Mouse (Mus musculus) c-Kit-positive CD71-positive TER-119-negative erythroid progenitor cells, embryonic 14.5 days (primary cell): ENCODE data around the gene Ano2.

Experiments
- DNase-seq: peaks from one replicate; pipeline ENCODE4 v3.0.0-alpha.2; 2013; ENCODE audit warnings: low read depth

Ano2 gene

GRCm38 (mm10) chr6:125743203-125744100, 53.2 kb downstream of the Ano2 start:
- no peak for DNase-seq

GRCm38 (mm10) chr6:125747322-125747930, 57.2 kb downstream of the Ano2 start:
- no peak for DNase-seq

DNA sequence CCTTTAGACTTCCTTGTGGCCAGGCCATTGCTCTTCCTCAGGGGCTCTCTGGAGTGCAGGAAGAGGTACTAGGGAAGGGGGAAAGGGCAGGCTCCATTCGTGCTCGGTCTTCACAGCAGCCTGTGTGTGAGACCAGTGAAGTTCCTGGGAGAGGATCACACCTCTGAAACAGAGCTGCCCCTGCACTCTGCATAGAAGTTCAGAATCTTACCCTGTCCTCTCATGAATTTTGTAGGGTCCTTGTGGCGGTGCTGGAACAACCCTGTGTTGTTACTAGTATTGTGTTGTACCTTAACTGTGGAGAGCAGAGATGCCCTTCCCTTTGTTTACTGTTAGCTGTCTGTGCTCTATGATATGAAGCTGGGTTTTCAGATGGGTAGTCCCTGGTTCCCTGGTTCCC, 58.4 kb downstream of the Ano2 start:
- no peak for DNase-seq

- DNase-seq, result no peak
These were observed 72.8 kb downstream of the Ano2 start for GRCm38 (mm10) chr6:125762851-125763519.

DNA sequence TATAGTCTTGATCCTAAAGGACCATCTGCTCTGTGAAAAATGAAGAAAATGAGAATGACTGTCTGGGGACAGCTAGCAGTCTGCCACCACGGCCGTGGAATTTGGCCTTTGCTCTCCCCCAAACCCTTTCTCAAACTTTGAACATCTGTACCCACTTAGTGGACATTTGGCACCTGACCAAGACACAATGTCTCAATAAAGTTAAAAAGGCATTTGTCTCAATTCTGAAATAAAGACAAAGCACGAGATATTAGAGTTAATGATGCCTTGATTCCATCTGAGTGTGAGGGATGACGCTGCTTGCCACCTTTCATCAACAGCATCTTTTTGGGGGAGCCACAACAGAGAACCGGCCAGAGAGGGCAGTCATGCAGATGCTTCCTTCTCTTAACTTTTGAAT, 83.0 kb downstream of the Ano2 start:
- no peak for DNase-seq

DNA sequence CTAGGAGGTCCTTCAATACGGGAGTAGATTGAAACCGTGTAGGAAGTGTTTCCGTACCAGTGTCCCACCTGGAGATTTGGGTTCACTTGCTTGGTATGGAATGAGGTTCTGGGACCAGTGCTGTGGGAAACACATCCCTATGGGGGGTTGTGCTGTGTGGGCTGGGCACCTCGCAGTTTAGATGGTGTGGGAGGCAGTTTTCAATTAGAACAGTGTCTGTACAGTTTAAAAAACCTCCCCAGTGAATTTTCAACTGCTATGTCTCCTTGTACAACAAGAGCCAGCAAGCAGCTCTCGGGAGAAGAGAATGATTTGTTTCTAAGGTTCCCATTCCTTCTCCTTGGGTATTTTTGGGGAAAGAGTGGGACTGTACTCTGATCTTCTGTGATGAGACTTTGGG, 86.1 kb downstream of the Ano2 start:
- no peak for DNase-seq

GRCm38 (mm10) chr6:125802954-125803353, 112.7 kb downstream of the Ano2 start:
- DNase-seq, result no peak

- no peak for DNase-seq
These were observed 113.3 kb downstream of the Ano2 start for GRCm38 (mm10) chr6:125803364-125804011.

- DNase-seq, result no peak
These were observed 118.9 kb downstream of the Ano2 start for GRCm38 (mm10) chr6:125808996-125809649.

- DNase-seq, result no peak
These were observed 121.2 kb downstream of the Ano2 start for GRCm38 (mm10) chr6:125811395-125811794.

DNA sequence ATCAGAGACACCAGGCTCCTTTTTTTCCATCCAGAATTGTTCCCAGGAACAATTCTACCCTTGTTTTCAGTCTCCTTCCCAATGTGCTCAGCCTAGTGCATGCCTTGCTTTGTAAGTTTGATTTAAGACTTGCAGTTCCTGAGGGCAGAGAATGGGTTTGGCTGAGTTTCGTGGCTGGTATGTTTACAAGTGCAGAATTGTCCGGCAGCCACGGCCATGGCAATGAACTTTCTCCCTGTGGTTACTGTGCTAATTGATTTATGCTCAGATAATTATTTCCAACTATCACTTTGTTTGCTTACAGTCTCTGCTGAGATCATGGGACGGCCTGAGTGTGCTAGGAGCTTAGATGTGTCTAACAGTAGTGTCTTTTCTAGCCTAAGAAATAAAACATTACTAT, 147.9 kb downstream of the Ano2 start:
- no peak for DNase-seq

GRCm38 (mm10) chr6:125841284-125841683, 151.1 kb downstream of the Ano2 start:
- no peak for DNase-seq

DNA sequence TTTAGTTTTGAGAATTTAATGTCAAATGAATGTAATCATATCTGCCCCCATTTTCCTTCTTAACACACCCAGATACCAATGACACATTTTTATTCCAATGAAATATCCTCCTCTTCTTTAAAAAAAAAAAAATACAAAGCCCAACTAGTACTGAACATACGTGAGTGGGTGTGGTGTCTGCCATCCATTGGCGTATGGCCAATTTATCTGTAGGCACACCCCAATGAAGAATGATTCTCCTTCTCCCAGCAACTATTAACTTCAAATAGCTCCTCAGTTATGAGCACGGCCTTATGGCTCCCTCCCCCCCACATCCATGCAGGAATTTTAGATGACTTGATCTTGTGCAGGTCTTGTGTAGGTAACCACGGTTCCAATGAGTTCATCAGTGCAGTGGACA, 161.0 kb downstream of the Ano2 start:
- DNase-seq, result no peak

DNA sequence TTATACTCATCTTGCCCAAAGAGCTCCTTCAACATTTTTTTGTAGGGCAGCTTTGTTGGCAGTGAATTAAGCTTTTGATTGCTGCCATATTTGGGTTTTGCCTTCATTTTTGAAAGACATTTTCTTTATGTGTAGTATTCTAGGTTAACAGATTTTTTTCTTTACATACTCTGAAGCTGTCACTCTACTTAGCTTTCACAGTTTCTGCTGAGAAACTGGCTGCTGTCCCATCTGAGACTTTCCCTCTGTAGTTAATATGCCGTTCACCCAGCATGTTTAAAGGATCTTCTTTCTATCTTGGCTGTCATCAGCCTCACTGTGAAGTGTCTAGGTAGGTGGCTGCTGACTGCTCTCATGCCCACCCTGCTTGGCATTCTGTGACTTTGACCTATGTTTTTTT, 168.1 kb downstream of the Ano2 start:
- no peak for DNase-seq

- DNase-seq, result no peak
These were observed 178.3 kb downstream of the Ano2 start for GRCm38 (mm10) chr6:125868516-125868915.

DNA sequence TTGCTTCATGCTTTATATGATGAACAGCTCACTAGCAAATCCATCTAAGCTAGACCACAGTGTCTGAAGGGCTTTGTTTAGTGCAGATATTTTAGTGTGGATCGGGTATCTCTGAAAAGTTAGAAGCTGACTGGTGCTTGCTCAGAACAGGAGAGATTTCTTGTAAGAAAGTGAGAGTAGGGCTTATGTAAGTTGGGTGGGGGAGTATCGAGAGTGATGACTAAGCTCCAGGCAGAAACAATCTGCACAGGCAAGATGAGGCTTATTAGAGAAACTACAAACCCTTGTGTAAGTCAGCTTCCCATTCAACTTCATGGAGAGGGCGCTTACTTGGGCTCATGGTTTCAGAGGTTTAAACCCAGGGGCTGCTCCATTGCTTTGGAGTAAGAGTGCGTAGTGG, 181.3 kb downstream of the Ano2 start:
- no peak for DNase-seq

DNA sequence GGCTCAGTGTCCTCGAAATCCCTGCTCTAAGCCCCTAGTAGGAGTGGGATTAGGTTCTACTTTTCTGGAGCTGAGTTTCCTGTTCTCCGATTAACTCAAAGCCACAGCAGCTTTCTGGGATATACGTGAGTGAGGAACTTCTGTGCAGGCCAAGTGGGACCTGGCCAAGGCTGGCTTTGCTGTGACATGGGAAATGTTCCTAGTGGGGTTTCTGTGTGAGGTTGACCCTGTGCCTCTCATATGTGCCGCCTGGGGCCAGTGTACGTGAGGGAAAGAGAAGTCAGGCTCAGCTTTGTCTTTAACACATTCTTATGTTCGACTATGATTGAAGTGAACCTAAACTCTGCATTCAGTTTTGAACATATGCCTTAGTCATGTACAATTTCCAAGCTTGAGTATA, 184.5 kb downstream of the Ano2 start:
- no peak for DNase-seq

DNA sequence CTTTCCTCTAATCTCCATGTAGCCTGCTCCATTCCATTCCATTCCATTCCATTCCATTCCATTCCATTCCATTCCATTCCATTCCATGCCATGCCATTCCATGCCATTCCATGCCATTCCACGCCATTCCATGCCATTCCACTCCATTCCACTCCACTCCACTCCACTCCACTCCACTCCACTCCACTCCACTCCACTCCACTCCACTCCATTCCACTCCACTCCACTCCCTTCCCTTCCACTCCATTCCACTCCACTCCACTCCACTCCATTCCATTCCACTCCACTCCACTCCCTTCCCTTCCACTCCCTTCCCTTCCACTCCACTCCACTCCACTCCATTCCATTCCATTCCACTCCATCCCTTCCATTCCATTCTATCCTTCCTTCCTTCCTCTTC, 186.7 kb downstream of the Ano2 start:
- DNase-seq, result no peak

DNA sequence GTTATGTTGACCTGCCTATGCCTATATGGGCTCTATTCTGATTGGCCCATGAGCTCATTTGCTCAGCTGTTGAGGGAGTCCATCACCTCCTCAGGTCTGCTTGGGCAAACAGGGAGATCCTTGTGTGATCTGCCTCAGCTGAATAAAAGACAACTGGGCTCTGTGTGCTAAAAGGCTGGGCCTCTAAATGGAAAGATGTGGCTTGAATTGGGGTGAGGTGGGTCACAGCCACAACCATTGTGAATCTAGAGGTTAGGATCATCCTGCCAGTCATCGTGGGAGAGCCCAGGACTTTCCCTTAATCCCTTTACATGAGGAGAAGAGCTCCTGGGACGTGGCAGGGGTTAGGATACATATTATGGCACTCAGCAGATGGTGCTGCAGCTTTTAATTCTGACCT, 188.5 kb downstream of the Ano2 start:
- DNase-seq, result no peak

GRCm38 (mm10) chr6:125879306-125879705, 189.1 kb downstream of the Ano2 start:
- no peak for DNase-seq

GRCm38 (mm10) chr6:125888596-125888995, 198.4 kb downstream of the Ano2 start:
- no peak for DNase-seq

- no peak for DNase-seq
These were observed 204.1 kb downstream of the Ano2 start for GRCm38 (mm10) chr6:125894340-125894739.
